Mouse (Mus musculus): ENCODE measurements around the gene Skp1a.

Gene Skp1a

GRCm38 (mm10) chr11:52253674-52254375 lies 22.0 kb downstream of the Skp1a start:
- in situ Hi-C loops (cut with MboI) = no loop called here

GRCm38 (mm10) chr11:52255077-52255476 lies 23.3 kb downstream of the Skp1a start:
- in situ Hi-C loops (cut with MboI) = no loop called here

GRCm38 (mm10) chr11:52257376-52257775 lies 25.6 kb downstream of the Skp1a start:
- in situ Hi-C loops (cut with MboI) = no loop called here

- in situ Hi-C loops (cut with MboI) = no loop called here
Measured at GRCm38 (mm10) chr11:52258711-52259110, 26.9 kb downstream of the Skp1a start.

GRCm38 (mm10) chr11:52260878-52261277 lies 29.1 kb downstream of the Skp1a start:
- in situ Hi-C loops (cut with MboI) = no loop called here

GRCm38 (mm10) chr11:52261937-52262336 lies 30.1 kb downstream of the Skp1a start:
- in situ Hi-C loops (cut with MboI) = no loop called here

- in situ Hi-C loops (cut with MboI) = no loop called here
Measured at GRCm38 (mm10) chr11:52262338-52262737, 30.5 kb downstream of the Skp1a start.

- in situ Hi-C loops (cut with MboI) = no loop called here
Measured at GRCm38 (mm10) chr11:52264871-52265270, 33.1 kb downstream of the Skp1a start.

GRCm38 (mm10) chr11:52265616-52266307 lies 34.0 kb downstream of the Skp1a start:
- in situ Hi-C loops (cut with MboI) = no loop called here

GRCm38 (mm10) chr11:52267271-52267670 lies 35.5 kb downstream of the Skp1a start:
- in situ Hi-C loops (cut with MboI) = no loop called here

GRCm38 (mm10) chr11:52268104-52268835 lies 36.5 kb downstream of the Skp1a start:
- in situ Hi-C loops (cut with MboI) = no loop called here

GRCm38 (mm10) chr11:52269841-52270240 lies 38.0 kb downstream of the Skp1a start:
- in situ Hi-C loops (cut with MboI) = no loop called here

GRCm38 (mm10) chr11:52271765-52272495 lies 40.1 kb downstream of the Skp1a start:
- in situ Hi-C loops (cut with MboI) = no loop called here

GRCm38 (mm10) chr11:52272619-52273018 lies 40.8 kb downstream of the Skp1a start:
- in situ Hi-C loops (cut with MboI) = no loop called here

GRCm38 (mm10) chr11:52273183-52273941 lies 41.6 kb downstream of the Skp1a start:
- in situ Hi-C loops (cut with MboI) = no loop called here

GRCm38 (mm10) chr11:52273942-52274330 lies 42.1 kb downstream of the Skp1a start:
- in situ Hi-C loops (cut with MboI) = no loop called here

GRCm38 (mm10) chr11:52274456-52275112 lies 42.8 kb downstream of the Skp1a start:
- in situ Hi-C loops (cut with MboI) = no loop called here

GRCm38 (mm10) chr11:52275366-52275765 lies 43.6 kb downstream of the Skp1a start:
- in situ Hi-C loops (cut with MboI) = no loop called here

GRCm38 (mm10) chr11:52275774-52276555 lies 44.2 kb downstream of the Skp1a start:
- in situ Hi-C loops (cut with MboI) = no loop called here

- in situ Hi-C loops (cut with MboI) = no loop called here
Measured at GRCm38 (mm10) chr11:52276961-52277391, 45.2 kb downstream of the Skp1a start.
